Mouse (Mus musculus): Measurements from ENCODE around the gene Megf8.

Megf8 gene

GRCm38 (mm10) chr7:25316532-25317445, at the start of gene Megf8:
Gene Megf8 (plus strand): TSS chr7:25317164.
- peak; percentile 92 for DNase-seq (ENCODE audit: low spot score)

DNA sequence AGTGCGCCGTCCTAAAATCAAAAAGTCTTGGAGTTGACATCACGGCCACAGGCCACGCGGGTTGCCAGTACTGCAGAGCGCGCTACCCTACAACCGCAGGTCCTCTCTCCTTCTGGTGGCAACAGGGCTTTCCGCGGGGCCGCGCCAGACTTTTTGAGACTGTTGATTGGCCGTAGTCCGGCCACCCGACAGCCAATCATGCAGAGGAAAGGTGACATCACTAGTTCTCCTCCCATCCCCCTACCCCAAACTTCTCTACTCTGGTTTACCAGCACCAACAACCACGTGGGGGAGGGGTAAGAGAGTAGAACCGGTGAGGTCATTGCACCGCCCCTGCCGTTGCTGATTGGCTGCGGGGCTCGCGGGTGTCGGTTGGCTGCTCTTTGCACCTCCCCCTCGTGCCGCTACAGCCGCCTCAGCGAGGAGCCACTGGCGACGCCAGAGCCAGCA, 49.6 kb upstream of the Megf8 start, which contains the start of gene Cic:
Gene Cic (plus strand): TSS at position 404 of the 450 bp plus-strand sequence.
- DNase-seq (ENCODE audit: low spot score), result peak; percentile 95

GRCm38 (mm10) chr7:25267751-25268463, 49.1 kb upstream of the Megf8 start:
- DNase-seq (ENCODE audit: low spot score), result peak; percentile 98

DNA sequence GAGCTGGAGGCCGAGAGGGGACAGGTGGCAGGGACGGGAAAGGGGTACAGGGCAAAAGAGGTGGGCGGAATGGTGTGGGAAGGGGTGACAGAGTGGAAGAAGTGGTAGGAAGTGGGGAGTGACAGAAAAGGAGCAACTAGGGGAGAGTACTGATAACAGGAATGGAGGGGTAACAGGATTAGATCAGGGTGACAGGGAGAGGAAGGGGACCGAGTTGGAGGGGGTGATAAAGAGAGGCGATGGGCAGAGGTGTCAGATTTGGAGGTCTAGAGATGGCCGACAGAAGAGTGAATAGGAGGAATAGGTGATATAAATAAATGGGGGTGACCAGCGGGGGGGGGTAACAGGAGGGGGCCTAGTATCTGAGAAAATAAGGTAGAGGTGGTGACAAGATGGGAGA, 48.4 kb upstream of the Megf8 start:
- no peak for DNase-seq (ENCODE audit: low spot score)

DNA sequence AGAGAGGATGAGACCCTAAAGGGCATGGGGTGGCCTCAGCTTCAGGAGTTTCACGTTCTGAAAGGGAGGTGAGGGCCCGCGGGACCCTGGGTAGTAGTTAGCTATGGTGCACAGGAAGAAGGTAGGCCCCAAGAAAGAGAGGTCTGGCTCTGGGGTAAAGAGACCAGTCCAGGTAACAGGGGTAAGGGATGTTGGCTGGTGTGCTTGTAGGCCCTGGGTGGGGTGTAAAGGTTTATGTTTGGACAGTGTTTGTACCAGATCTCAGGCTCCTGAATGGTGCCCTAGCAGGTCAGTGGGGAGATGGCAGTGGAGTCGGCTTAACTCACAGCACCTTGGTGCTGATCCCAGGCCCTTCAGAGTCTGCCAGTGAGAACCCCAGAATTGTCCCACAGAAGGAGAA, 47.9 kb upstream of the Megf8 start:
- peak; percentile 13 for DNase-seq (ENCODE audit: low spot score)

GRCm38 (mm10) chr7:25269545-25270271, 47.3 kb upstream of the Megf8 start:
- peak; percentile 5 for DNase-seq (ENCODE audit: low spot score)

DNA sequence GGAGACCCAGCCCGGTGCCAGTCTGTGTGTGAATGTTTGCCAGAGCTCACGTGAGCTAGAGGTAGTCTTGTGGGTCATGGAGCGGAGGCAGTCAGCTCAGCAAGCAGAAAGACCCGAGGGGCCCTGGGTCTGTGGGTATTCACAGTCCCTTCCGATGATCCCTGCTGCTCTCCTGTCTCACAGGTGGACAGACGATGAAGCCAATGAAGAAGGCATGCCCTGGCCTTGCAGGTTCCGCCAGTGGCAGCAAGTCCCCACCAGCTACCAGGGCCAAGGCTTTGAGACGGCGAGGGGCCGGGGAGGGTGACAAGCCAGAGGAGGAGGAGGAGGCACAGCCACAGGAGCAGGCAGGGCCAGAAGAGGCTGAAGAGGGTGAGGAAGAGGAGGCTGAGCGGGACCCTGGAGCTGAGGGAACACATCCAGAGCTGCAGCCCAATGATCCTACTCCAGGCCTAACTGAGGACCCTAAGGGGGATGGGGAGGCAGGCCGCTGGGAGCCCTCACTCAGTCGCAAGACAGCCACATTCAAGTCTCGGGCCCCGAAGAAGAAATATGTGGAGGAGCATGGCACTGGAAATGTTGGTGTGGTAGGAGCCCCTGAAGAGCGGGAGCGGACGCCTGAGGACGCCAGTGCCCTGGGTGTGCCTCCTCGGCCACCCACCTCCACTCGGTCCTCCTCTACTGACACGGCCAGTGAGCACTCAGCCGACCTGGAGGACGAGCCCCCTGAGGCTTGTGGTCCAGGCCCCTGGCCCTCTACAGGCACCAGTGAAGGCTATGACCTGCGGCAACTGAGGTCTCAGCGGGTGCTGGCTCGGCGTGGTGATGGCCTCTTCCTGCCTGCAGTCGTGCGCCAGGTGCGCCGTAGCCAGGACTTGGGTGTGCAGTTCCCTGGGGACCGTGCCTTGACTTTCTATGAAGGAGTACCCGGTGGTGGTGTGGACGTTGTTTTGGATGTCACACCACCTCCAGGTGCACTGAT, 46.0 kb upstream of the Megf8 start:
- peak; percentile 7 for DNase-seq (ENCODE audit: low spot score)

- DNase-seq (ENCODE audit: low spot score), result peak; percentile 7
Observed at GRCm38 (mm10) chr7:25271651-25272444, 45.1 kb upstream of the Megf8 start.

DNA sequence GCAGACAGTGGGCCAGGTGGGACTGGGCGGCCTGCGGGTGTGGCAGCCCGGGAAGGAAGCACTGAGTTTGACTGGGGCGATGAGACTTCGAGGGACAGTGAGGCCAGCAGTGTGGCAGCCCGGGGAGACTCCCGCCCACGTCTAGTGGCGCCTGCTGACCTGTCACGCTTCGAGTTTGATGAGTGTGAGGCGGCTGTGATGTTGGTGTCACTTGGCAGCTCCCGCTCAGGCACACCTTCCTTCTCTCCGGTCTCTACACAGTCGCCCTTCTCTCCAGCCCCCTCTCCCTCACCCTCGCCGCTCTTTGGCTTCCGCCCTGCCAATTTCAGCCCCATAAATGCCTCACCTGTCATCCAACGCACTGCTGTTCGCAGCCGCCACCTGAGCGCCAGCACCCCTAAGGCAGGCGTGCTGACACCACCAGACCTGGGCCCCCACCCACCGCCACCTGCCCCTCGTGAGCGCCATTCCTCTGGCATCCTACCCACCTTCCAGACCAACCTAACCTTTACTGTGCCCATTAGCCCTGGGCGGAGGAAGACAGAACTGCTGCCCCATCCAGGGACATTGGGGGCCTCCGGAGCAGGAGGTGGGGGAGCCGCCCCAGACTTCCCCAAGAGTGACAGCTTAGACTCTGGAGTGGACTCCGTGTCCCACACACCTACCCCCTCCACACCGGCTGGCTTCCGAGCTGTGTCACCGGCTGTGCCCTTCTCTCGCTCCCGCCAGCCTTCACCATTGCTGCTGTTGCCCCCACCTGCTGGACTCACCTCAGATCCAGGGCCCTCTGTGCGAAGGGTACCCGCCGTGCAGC, 44.3 kb upstream of the Megf8 start:
- peak; percentile 4 for DNase-seq (ENCODE audit: low spot score)

DNA sequence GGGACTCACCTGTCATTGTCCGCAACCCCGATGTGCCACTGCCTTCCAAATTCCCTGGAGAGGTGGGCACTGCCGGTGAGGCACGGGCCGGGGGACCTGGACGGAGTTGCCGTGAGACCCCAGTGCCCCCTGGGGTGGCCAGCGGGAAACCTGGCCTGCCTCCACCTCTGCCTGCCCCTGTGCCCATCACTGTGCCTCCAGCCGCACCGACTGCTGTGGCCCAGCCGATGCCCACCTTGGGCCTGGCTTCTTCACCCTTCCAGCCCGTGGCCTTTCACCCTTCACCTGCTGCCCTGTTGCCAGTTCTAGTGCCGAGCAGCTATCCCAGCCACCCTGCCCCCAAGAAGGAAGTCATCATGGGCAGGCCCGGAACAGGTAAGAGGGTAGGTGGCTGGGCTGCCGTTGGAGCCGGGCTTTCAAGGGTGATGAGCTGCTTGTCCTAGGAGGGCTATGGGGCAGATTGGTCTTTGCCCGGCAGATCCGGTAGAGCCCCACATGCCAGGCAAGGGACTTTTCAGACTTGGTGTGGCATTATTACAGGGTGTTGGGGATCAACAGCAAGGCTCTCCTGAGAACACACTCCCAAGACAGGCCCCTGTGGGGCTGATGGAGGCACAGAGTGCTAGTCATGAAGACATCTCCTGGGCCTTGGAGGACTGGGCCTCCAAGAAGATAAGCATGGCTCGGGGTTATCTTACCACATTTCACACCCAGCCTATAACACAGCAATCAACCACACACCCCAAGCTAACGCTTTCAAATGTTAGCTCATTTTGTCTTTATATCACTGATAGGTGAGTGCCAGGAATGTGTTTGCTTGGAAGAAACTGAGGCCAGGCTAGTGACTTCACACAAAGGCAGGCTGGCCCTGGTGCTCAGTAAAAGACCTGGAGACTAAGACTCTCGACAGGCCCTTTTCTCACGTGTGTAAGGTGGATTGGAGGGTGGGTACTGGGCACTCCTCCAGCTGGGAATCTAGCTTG, 43.4 kb upstream of the Megf8 start:
- DNase-seq (ENCODE audit: low spot score), result peak; percentile 7

DNA sequence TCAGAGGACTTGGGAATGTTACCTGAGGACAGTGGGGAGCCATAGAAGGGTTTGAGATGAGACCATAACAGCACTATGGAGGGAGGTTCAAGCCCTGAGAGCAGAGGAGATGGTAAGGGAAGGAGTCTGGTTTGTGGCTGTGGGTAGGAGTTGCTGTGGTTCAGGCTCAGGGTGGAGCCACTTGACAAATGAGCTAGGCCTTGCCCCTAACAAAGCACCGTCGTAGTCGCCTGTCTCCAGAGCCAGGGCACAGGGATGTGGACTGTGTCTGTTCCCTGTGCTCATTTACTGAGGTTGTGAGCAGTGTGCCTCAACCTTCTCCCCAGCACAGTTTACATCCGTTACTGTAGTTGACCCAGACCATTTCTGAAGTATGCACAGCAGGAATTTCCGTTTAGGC, 42.4 kb upstream of the Megf8 start:
- no peak for DNase-seq (ENCODE audit: low spot score)

DNA sequence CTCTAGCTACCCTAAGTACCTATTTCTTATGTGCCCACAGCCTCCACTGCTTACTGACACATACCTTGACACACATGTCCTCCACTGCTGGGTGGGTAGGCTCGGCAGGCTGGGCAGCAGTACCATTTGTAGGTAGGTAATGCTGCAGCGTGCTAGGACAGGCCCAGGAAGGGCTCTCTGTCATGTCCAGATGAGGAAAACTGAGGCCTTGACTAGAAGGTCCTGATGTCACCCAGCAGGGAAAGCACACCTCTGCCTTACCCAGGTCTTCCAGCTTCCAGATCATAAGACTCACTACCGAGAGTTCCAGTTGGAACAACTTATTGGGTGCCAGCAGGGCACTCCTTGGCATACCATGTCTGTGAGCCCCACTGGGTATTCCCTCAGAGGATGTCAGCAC, 42.0 kb upstream of the Megf8 start:
- DNase-seq (ENCODE audit: low spot score), result no peak

- DNase-seq (ENCODE audit: low spot score), result peak; percentile 6
Observed at GRCm38 (mm10) chr7:25275555-25276298, 41.2 kb upstream of the Megf8 start.

DNA sequence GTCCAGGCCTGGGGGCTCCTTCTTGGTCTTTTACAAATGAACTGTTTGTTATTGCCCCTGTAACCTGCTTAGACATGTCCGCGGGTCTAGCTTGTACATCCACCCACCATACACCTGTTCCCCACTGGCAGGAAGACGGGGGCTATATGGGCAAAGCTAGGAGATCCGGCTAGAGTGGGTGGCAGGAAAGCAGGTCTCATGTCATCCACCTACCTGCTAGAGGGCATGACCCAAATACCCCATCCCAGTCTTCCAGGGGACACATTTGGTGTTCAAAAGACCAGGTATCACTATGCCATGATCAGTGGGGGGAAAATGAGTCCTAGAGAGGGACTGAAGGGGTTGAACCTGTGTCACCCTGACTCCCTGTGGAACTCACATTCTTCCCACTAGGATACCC, 39.6 kb upstream of the Megf8 start:
- DNase-seq (ENCODE audit: low spot score), result no peak

- DNase-seq (ENCODE audit: low spot score), result no peak
Observed at GRCm38 (mm10) chr7:25277998-25278340, 39.0 kb upstream of the Megf8 start.

- peak; percentile 80 for DNase-seq (ENCODE audit: low spot score)
Observed at GRCm38 (mm10) chr7:25278341-25279075, 38.5 kb upstream of the Megf8 start.
